Mouse (Mus musculus): ENCODE measurements around the gene Htr2b.

Gene Htr2b

GRCm38 (mm10) chr1:86111779-86112178 is at the start of gene Htr2b:
Gene Htr2b (minus strand): TSS chr1:86111970.
- DNase-seq = peak; percentile 6

GRCm38 (mm10) chr1:86161061-86161460 is 49.3 kb upstream of the Htr2b start:
- no peak for DNase-seq

- no peak for DNase-seq
These were observed 48.7 kb upstream of the Htr2b start for GRCm38 (mm10) chr1:86160479-86160878.

- DNase-seq = no peak
These were observed 48.3 kb upstream of the Htr2b start for GRCm38 (mm10) chr1:86160059-86160458.

- DNase-seq = no peak
These were observed 44.8 kb upstream of the Htr2b start for GRCm38 (mm10) chr1:86156595-86156994.

GRCm38 (mm10) chr1:86156075-86156474 is 44.3 kb upstream of the Htr2b start:
- DNase-seq = no peak

- no peak for DNase-seq
These were observed 43.0 kb upstream of the Htr2b start for GRCm38 (mm10) chr1:86154824-86155164.

GRCm38 (mm10) chr1:86154133-86154823 is 42.5 kb upstream of the Htr2b start, which contains the start of gene Armc9:
Gene Armc9 (plus strand): TSS chr1:86154780.
- peak; percentile 93 for DNase-seq

- peak; percentile 21 for DNase-seq
These were observed 40.8 kb upstream of the Htr2b start for GRCm38 (mm10) chr1:86152618-86153017.

GRCm38 (mm10) chr1:86151376-86151775 is 39.6 kb upstream of the Htr2b start:
- DNase-seq = no peak

- DNase-seq = no peak
These were observed 39.2 kb upstream of the Htr2b start for GRCm38 (mm10) chr1:86150929-86151328.

- DNase-seq = no peak
These were observed 36.4 kb upstream of the Htr2b start for GRCm38 (mm10) chr1:86148161-86148560.

GRCm38 (mm10) chr1:86147557-86147956 is 35.8 kb upstream of the Htr2b start:
- DNase-seq = no peak

GRCm38 (mm10) chr1:86146293-86146692 is 34.5 kb upstream of the Htr2b start:
- no peak for DNase-seq

- DNase-seq = no peak
These were observed 32.5 kb upstream of the Htr2b start for GRCm38 (mm10) chr1:86144001-86144944.

- no peak for DNase-seq
These were observed 31.4 kb upstream of the Htr2b start for GRCm38 (mm10) chr1:86143165-86143564.

GRCm38 (mm10) chr1:86141081-86141480 is 29.3 kb upstream of the Htr2b start:
- no peak for DNase-seq

GRCm38 (mm10) chr1:86135315-86135714 is 23.5 kb upstream of the Htr2b start:
- DNase-seq = no peak

- no peak for DNase-seq
These were observed 21.6 kb upstream of the Htr2b start, which contains the start of gene Gm21972 for GRCm38 (mm10) chr1:86133337-86133736. Gene Gm21972 (plus strand): TSS chr1:86133637.

- no peak for DNase-seq
These were observed 14.3 kb upstream of the Htr2b start for GRCm38 (mm10) chr1:86126036-86126435.

GRCm38 (mm10) chr1:86119549-86119948 is 7.8 kb upstream of the Htr2b start:
- DNase-seq = no peak

- DNase-seq = no peak
These were observed 2.4 kb upstream of the Htr2b start for GRCm38 (mm10) chr1:86114141-86114540.

GRCm38 (mm10) chr1:86105054-86105453 is 6.7 kb downstream of the Htr2b start:
- DNase-seq = no peak

GRCm38 (mm10) chr1:86094413-86094812 is 17.4 kb downstream of the Htr2b start:
- no peak for DNase-seq
